Mouse (Mus musculus) midbrain, embryonic 14.5 days (tissue): Measurements from ENCODE around the gene Scgn. TPM values are rescaled to one million over a fixed set of nuclear protein-coding genes. Genes with fewer than 3 reads are reported as not detected.

Experiments
- ATAC-seq: fragments of 200-750 bp; cut with Nextera tagmentation; 2 replicates; pipeline ENCODE4 v1.8.0; 2017; ENCODE audit warnings: moderate number of reproducible peaks, moderate library complexity; ENCODE audit not compliant: low FRiP score, low TSS enrichment
- DNase-seq: peaks from one replicate; pipeline ENCODE4 v3.0.0-alpha.2; 2015
- H3K27ac ChIP-seq: fragments of 300-500 bp; sonication (generic); replicated peaks from 2 replicates; pipeline ENCODE4 v1.5.1; 2014; ENCODE audit warnings: mild to moderate bottlenecking, low read depth, low read length, moderate library complexity
- H3K27me3 ChIP-seq: fragments of 300-500 bp; sonication (generic); 2 replicates; pipeline ENCODE4 v1.6.1; 2014; ENCODE audit warnings: low read length, control low read depth, mixed read lengths; ENCODE audit not compliant: control insufficient read depth, insufficient read depth
- H3K36me3 ChIP-seq: fragments of 300-500 bp; sonication (generic); 2 replicates; pipeline ENCODE4 v1.6.1; 2014; ENCODE audit warnings: low read length, control low read depth; ENCODE audit not compliant: control insufficient read depth, insufficient read depth
- H3K4me1 ChIP-seq: fragments of 300-500 bp; sonication (generic); 2 replicates; pipeline ENCODE4 v1.6.1; 2014; ENCODE audit warnings: mild to moderate bottlenecking, antibody characterized with exemption, low read length, control low read depth; ENCODE audit not compliant: control insufficient read depth, insufficient read depth
- H3K4me2 ChIP-seq: fragments of 300-500 bp; sonication (generic); 2 replicates; pipeline ENCODE4 v1.6.1; 2014; ENCODE audit warnings: mild to moderate bottlenecking, low read length, moderate library complexity
- H3K4me3 ChIP-seq: fragments of 300-500 bp; sonication (generic); replicated peaks from 2 replicates; pipeline ENCODE4 v1.5.1; 2014; ENCODE audit warnings: low read depth, low read length
- H3K9ac ChIP-seq: fragments of 300-500 bp; sonication (generic); replicated peaks from 2 replicates; pipeline ENCODE4 v1.6.1; 2014; ENCODE audit warnings: mild to moderate bottlenecking, low read length, moderate library complexity
- H3K9me3 ChIP-seq: fragments of 300-500 bp; sonication (generic); 2 replicates; pipeline ENCODE4 v1.6.1; 2016; ENCODE audit warnings: low read length, control low read depth, mixed read lengths; ENCODE audit not compliant: control insufficient read depth
- WGBS: fragments of 180-500 bp; shearing (Covaris S2); extraction: QIAGEN DNeasy Blood & Tissue Kit; methylation state at CpG from one replicate; pipeline ENCODE4 v1.1.7; 2014; 5-methylcytosine and 5-hydroxymethylcytosine counted together
- polyA plus RNA-seq: library from polyadenylated mRNA; unstranded; fragments of >200 nt; fragmentation: Nextera tagmentation; extraction: Ambion mirVana; gene quantifications from 2 replicates; pipeline ENCODE4 v1.2.1, GENCODE M21; 2014

Scgn gene
- polyA plus RNA-seq, 1 experiment from 2014 or later = 1.9 TPM

DNA sequence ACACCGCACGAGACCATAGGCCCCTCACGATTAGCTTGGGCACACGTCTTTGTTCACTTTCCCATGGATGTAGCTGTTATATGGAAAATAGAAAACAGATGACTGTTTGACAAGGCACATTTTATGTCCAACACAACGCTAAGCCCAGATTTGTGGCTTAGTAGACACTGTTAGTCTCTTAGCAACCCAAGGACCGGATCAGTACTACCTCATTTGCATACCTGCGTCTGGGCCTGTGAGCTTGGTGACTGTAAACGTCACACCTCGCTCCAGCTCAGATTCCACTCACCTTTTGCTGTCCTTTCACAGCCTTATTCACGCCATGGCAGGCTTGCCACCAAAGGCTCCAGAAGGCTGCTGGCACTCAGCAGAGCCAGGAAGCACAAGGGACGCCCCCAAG, 60.1 kb downstream of the Scgn start:
- no peak overlapping the region for H3K4me3 ChIP-seq
- no peaks in the 10 kb centered on the region for H3K27me3 ChIP-seq
- no peaks in the 10 kb centered on the region for H3K4me1 ChIP-seq
- H3K4me2 ChIP-seq = no peak overlapping the region
- H3K36me3 ChIP-seq = no peaks in the 10 kb centered on the region
- H3K9ac ChIP-seq = no peak overlapping the region
- DNase-seq = no peak
- H3K9me3 ChIP-seq = no peaks in the 10 kb centered on the region
- 78% methylated on average over 11 of the region's 11 CpGs for WGBS
- ATAC-seq = no peak
- no peak overlapping the region for H3K27ac ChIP-seq

DNA sequence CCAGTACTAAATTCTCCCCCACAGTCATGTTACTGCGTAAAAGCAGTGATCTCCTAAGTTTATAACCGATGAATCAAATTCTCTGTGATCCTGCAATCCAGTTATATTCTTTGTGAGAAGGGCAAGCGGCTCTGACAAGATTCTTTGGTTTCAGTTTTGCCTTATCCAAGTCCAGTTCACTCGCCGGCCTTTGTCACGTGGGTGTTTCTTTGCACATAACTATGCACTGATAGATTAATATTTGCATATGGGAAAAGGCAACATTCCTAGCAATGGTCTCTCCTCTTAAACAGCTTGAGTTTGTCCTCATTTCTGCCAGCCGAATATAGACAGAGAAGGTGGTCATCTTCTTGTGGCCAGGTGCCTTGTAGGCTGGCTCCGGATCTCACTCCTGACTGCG, 60.6 kb downstream of the Scgn start:
- Histone ChIP-seq H3K4me2 (no peak overlapping the region), H3K9me3 (no peaks in the 10 kb centered on the region), H3K36me3 (no peaks in the 10 kb centered on the region), H3K27ac (no peak overlapping the region), H3K4me3 (no peak overlapping the region), H3K27me3 (no peaks in the 10 kb centered on the region), H3K4me1 (no peaks in the 10 kb centered on the region), H3K9ac (no peak overlapping the region)
- no peak for DNase-seq
- WGBS = 96% methylated on average over 9 of the region's 9 CpGs
- no peak for ATAC-seq

DNA sequence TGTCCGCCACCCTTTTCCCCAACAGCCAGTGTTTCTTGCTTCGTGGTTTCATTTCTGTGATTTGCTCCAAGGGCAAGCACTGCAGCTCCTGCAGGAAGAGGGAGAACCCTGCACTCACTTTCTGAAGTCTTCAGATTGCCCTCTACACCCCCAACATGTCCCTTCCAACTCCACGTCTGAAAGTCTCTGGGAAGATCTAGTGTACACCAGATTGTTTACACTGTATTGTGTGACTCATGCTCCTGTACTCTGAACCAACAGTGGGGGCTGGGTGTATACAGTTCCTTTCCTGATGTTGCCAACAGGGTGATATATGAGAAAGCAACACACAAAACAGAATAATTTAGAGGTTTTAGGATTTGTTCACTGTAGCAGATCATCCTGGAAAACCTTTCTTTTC, 62.4 kb downstream of the Scgn start:
- Histone ChIP-seq H3K4me1 (no peaks in the 10 kb centered on the region), H3K9ac (no peak overlapping the region), H3K4me2 (no peak overlapping the region), H3K4me3 (no peak overlapping the region), H3K27me3 (no peaks in the 10 kb centered on the region), H3K9me3 (no peaks in the 10 kb centered on the region), H3K27ac (no peak overlapping the region), H3K36me3 (no peaks in the 10 kb centered on the region)
- ATAC-seq (no peak), DNase-seq (no peak)
- 78% methylated on average over 3 of the region's 3 CpGs for WGBS

DNA sequence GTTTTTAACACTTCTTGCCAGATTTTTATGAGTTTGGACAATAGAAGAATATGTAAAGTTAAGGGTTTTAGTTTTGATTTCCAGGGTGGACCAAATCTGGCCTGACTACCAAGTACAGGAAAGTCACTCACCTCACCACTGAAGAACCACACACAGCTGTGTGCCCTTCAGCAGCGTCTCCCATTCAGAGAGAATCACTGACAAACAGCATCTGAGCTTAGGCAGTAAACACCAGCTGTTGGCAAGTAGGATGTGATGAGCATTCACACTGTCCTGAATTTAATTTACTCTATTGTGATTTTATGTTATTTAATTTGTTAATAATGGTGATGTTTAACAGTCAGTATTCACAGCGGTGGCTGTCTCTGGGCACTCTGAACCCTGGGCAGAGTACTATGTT, 65.2 kb downstream of the Scgn start:
- no peaks in the 10 kb centered on the region for H3K4me1 ChIP-seq
- no peak for ATAC-seq
- no peak overlapping the region for H3K4me2 ChIP-seq
- no peaks in the 10 kb centered on the region for H3K36me3 ChIP-seq
- no peak overlapping the region for H3K27ac ChIP-seq
- no peak overlapping the region for H3K4me3 ChIP-seq
- H3K9me3 ChIP-seq = no peaks in the 10 kb centered on the region
- H3K9ac ChIP-seq = no peak overlapping the region
- no peaks in the 10 kb centered on the region for H3K27me3 ChIP-seq
- no peak for DNase-seq
- 80% methylated on average over 2 of the region's 2 CpGs for WGBS

DNA sequence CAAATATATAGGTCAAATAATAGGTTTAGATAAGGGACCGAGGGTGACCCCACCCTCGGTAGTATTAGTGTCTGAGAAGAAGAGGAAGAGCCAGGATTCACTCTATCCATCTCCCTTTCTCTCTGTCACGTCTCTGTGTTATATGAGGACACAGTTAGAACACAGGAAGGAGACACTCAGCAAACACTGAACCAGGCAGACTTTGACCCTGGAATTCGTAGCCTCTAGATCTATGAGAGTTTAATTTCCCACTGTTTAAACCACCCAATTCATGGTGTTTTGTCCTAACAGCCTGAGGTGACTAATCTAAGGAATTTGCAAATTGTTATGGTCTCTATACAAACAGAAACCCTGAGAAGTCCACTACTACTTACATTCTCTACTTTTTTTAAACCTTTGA, 73.3 kb downstream of the Scgn start:
- WGBS = 90% methylated on average over 4 of the region's 4 CpGs

DNA sequence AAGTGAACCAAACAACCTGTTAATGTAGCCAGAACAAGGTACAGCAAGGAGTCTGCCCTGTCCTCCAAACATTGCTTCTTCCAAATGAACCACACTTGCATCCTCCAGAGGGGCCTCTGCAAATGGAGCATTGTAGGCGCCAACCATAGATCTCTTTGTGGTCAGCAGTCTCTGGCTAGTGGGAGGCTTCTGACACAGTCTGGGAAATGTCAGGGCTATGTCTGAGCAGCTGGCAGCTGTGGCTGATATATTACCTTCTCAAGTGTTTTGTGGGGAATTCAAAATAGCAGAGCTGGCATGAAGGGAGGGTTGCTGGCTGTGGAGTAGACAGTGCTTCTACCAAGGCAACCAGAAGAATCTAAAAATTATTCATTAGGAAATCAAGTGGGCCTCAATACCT, 74.9 kb downstream of the Scgn start:
- Histone ChIP-seq H3K4me3 (no peak overlapping the region), H3K27ac (no peak overlapping the region), H3K36me3 (no peaks in the 10 kb centered on the region), H3K27me3 (no peaks in the 10 kb centered on the region), H3K9ac (no peak overlapping the region), H3K4me2 (no peak overlapping the region), H3K4me1 (no peaks in the 10 kb centered on the region), H3K9me3 (no peaks in the 10 kb centered on the region)
- 97% methylated on average over 1 of the region's 1 CpGs for WGBS
- DNase-seq = no peak
- no peak for ATAC-seq

More for the DNA sequence above, 73.3 kb downstream of the Scgn start:
- Histone ChIP-seq H3K4me2 (no peak overlapping the region), H3K4me1 (no peaks in the 10 kb centered on the region), H3K27me3 (no peaks in the 10 kb centered on the region), H3K36me3 (no peaks in the 10 kb centered on the region), H3K27ac (no peak overlapping the region), H3K9ac (no peak overlapping the region), H3K4me3 (no peak overlapping the region), H3K9me3 (no peaks in the 10 kb centered on the region)
- ATAC-seq (no peak), DNase-seq (no peak)

DNA sequence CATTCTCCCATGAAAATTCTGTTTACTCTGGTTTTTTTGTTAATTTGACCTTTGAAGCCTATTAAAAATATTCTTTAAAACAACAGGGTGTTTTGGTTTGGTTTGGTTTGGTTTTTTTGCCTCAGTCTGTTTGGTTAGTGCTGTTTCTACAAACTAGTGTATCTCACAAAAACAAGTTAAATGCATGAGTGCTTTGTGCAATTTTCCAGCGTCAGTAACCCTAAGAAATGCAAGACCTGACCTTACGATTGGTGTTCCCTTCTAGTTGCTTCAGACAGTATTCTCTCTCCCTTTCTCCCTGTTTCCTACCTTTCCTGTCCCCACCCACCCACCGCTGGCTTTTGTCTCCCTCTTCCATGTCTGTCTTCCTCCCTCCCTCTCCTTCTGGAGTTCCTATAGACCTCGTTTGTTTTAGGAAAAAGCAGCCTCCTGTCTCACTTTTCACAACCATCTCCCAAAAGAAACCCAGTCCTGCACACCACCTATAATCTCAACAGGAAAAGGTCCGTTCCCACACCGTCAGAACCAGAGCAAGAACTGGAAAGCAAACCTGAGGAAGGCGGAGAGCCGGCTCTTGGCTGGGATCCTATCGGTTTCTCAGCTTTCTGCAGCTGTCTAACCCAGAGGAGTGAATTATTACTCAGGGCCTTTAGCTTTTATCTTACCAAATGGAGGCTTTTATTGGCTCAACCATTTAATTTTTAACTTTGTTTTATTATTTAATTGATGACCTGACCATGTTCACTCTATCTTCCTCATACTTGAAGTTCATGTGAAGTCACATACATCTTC, 76.4 kb downstream of the Scgn start, which contains the start of gene Slc17a4:
TSS of gene Slc17a4 (minus strand) at position 634 of the 792 bp plus-strand sequence.
- 77% methylated on average over 9 of the region's 9 CpGs for WGBS
- no peak within 1 kb of the TSS for H3K9ac ChIP-seq
- H3K4me1 ChIP-seq = no peaks in the 10 kb centered on the region
- H3K4me3 ChIP-seq = no peak within 1 kb of the TSS
- DNase-seq (no peak), ATAC-seq (no peak)
- no peak within 1 kb of the TSS for H3K4me2 ChIP-seq
- H3K9me3 ChIP-seq = no peaks in the 10 kb centered on the region
- H3K27me3 ChIP-seq = no peaks in the 10 kb centered on the region
- no peaks in the 10 kb centered on the region for H3K36me3 ChIP-seq
- H3K27ac ChIP-seq = no peak within 1 kb of the TSS

DNA sequence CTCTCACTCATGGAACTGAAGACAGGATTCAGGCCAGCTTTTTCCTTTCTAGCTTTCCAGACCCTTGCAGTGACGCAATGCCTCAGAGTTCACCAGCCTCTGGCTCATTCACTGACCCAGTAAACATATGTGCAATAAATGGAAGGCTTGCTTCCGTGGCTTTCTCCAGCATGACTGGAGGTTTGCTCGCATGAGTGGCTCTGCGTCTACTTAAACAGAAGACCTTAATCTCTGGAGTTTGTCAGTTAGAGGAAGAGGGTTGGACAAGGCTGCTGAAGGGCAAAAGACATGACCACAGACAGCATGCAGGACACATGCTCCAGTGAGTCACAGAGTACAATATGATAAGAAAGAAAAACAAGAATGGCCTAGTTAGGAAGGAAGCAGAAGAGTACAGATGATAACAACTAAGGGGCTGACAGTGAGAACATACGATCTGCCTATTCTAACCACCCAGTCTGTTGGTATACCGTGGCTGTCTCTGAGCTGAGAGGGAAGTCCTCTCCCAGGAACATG, 77.2 kb downstream of the Scgn start:
- Histone ChIP-seq H3K9me3 (no peaks in the 10 kb centered on the region), H3K4me1 (no peaks in the 10 kb centered on the region), H3K9ac (no peak overlapping the region), H3K4me3 (no peak overlapping the region), H3K4me2 (no peak overlapping the region), H3K36me3 (no peaks in the 10 kb centered on the region), H3K27me3 (no peaks in the 10 kb centered on the region), H3K27ac (no peak overlapping the region)
- ATAC-seq (no peak), DNase-seq (no peak)
- 50% methylated on average over 6 of the region's 6 CpGs for WGBS

DNA sequence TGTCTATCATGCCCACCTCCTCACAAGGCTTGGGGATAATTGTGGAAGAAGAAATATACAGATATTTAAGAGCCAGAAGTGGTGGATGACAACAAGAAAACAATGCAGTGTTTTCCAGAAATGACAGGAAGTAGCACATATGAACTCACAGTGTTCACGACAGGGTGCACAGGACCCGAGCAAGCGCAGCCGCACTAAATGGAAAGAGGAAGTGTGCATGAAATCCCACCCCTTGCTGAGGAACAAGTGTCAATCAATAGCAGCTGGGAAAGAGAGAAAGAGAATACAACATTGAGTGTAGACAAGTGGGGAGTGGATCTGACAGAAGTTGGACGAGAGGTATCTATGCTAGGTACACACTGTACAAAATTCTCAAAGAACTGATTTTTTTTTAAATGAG, 79.7 kb downstream of the Scgn start:
- Histone ChIP-seq H3K27me3 (no peaks in the 10 kb centered on the region), H3K36me3 (no peaks in the 10 kb centered on the region), H3K4me3 (no peak overlapping the region), H3K4me1 (no peaks in the 10 kb centered on the region), H3K9me3 (no peaks in the 10 kb centered on the region), H3K4me2 (no peak overlapping the region), H3K9ac (no peak overlapping the region), H3K27ac (no peak overlapping the region)
- 90% methylated on average over 5 of the region's 5 CpGs for WGBS
- ATAC-seq (no peak), DNase-seq (no peak)
